Mouse (Mus musculus) forebrain, embryonic 12.5 days (tissue): ENCODE measurements around the gene Man1a. TPM values are rescaled to one million over a fixed set of nuclear protein-coding genes. Genes with fewer than 3 reads are reported as not detected.

Source experiments
- ATAC-seq: fragments of 200-750 bp; cut with Nextera tagmentation; 2 replicates; pipeline ENCODE4 v1.8.0; 2017; ENCODE audit warnings: moderate TSS enrichment; ENCODE audit not compliant: low FRiP score
- H3K27ac ChIP-seq: fragments of 300-500 bp; sonication (generic); 2 replicates; pipeline ENCODE4 v1.5.1; 2016; ENCODE audit warnings: mild to moderate bottlenecking
- H3K27me3 ChIP-seq: fragments of 300-500 bp; sonication (generic); 2 replicates; pipeline ENCODE4 v1.6.1; 2016; ENCODE audit warnings: mild to moderate bottlenecking
- H3K36me3 ChIP-seq: fragments of 300-500 bp; sonication (generic); replicated peaks from 2 replicates; pipeline ENCODE4 v1.6.1; 2016; ENCODE audit warnings: mild to moderate bottlenecking
- H3K4me1 ChIP-seq: fragments of 300-500 bp; sonication (generic); 2 replicates; pipeline ENCODE4 v1.6.1; 2016
- H3K4me2 ChIP-seq: fragments of 300-500 bp; sonication (generic); 2 replicates; pipeline ENCODE4 v1.6.1; 2016; ENCODE audit warnings: mild to moderate bottlenecking, moderate library complexity
- H3K4me3 ChIP-seq: fragments of 300-500 bp; sonication (generic); replicated peaks from 2 replicates; pipeline ENCODE4 v1.5.1; 2016; ENCODE audit warnings: mild to moderate bottlenecking
- H3K9ac ChIP-seq: fragments of 300-500 bp; sonication (generic); 2 replicates; pipeline ENCODE4 v1.6.1; 2016; ENCODE audit warnings: mild to moderate bottlenecking
- H3K9me3 ChIP-seq: fragments of 300-500 bp; sonication (generic); 2 replicates; pipeline ENCODE4 v1.6.1; 2016
- WGBS: fragments of 180-500 bp; shearing (Covaris S2); methylation state at CpG from one replicate; pipeline ENCODE4 v1.1.7; 2016; 5-methylcytosine and 5-hydroxymethylcytosine counted together
- polyA plus RNA-seq: library from polyadenylated mRNA; unstranded; fragments of >200 nt; fragmentation: Nextera tagmentation; extraction: Ambion mirVana; gene quantifications from 2 replicates; pipeline ENCODE4 v1.2.1, GENCODE M21; 2016

The Man1a gene
- polyA plus RNA-seq, 1 experiment from 2014 or later = 1.8 TPM

GRCm38 (mm10) chr10:54074609-54075421, 1.6 kb downstream of the Man1a start:
- Histone ChIP-seq H3K4me3 (peak overlapping the region; percentile 56), H3K27me3 (peaks cover 36% of the 10 kb centered on the region), H3K27ac (no peak overlapping the region), H3K9ac (peak overlapping the region; percentile 53), H3K4me2 (peak overlapping the region; percentile 82), H3K9me3 (no peaks in the 10 kb centered on the region), H3K4me1 (peaks cover 13% of the 10 kb centered on the region; the same call in 1 of the 2 replicates), H3K36me3 (no peaks in the 10 kb centered on the region)
- under 1% methylated on average over 72 of the region's 73 CpGs for WGBS
- ATAC-seq = peak; percentile 65

DNA sequence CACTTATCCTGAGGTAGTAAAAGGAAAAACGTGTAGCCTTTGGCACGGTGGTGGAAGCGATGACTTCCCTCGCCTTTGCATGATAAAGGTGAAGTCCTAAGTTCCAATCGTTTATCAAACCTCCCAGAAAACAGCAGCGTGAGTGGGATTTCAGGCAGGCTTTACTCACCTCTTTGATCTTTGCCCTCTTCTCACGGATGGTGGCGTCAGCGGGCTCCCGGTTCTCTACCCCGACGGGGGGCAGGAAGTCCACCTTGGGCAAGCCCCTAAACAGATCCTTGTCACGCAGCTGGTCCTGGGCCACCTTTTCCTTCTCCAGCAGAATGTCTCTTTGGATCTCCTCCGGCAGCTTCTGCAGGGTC, 2.2 kb downstream of the Man1a start:
- peak overlapping the region; percentile 82 for H3K4me2 ChIP-seq
- H3K27ac ChIP-seq = no peak overlapping the region
- no peaks in the 10 kb centered on the region for H3K36me3 ChIP-seq
- H3K4me1 ChIP-seq = peaks cover 13% of the 10 kb centered on the region; the same call in 1 of the 2 replicates
- WGBS = 2% methylated on average over 14 of the region's 14 CpGs
- H3K9me3 ChIP-seq = no peaks in the 10 kb centered on the region
- peak overlapping the region; percentile 56 for H3K4me3 ChIP-seq
- ATAC-seq = 0 out of 2 replicates have a peak, but pooled peaks have one; percentile 0
- H3K9ac ChIP-seq = peak overlapping the region; percentile 53
- peaks cover 36% of the 10 kb centered on the region for H3K27me3 ChIP-seq

GRCm38 (mm10) chr10:54073641-54074203, 2.7 kb downstream of the Man1a start:
- H3K9me3 ChIP-seq = no peaks in the 10 kb centered on the region
- H3K27ac ChIP-seq = no peak overlapping the region
- no peak overlapping the region for H3K9ac ChIP-seq
- H3K4me3 ChIP-seq = peak overlapping the region; percentile 56
- H3K27me3 ChIP-seq = peaks cover 36% of the 10 kb centered on the region
- WGBS = 86% methylated on average over 6 of the region's 6 CpGs
- H3K4me1 ChIP-seq = peaks cover 13% of the 10 kb centered on the region; the same call in 1 of the 2 replicates
- H3K4me2 ChIP-seq = peak overlapping the region; percentile 82
- no peaks in the 10 kb centered on the region for H3K36me3 ChIP-seq
- no peak for ATAC-seq

DNA sequence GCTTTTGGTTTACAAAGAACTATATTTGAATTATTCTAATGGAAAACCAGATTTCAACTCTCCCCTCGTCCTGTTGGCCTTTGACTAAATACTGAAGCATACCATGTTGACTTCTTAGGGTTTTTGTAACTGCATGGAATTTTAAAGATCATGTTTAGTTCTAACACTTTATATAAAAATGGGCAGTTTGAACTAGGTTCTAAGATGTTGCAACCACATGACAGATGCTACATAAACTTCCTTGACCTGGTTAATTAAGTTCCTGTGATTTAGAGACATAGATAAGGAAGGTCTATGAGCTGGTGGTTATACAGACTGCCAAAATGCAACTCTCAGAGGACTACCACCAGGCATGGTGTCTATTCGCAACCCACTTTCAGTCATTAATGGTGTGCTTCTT, 4.1 kb downstream of the Man1a start:
- Histone ChIP-seq H3K27ac (no peak overlapping the region), H3K36me3 (no peaks in the 10 kb centered on the region), H3K4me1 (peaks cover 13% of the 10 kb centered on the region; the same call in 1 of the 2 replicates), H3K9me3 (no peaks in the 10 kb centered on the region), H3K4me3 (no peak overlapping the region), H3K9ac (no peak overlapping the region), H3K27me3 (peaks cover 31% of the 10 kb centered on the region), H3K4me2 (no peak overlapping the region)
- 96% methylated on average over 2 of the region's 2 CpGs for WGBS
- ATAC-seq = no peak

GRCm38 (mm10) chr10:54070496-54070895, 5.9 kb downstream of the Man1a start:
- 84% methylated on average over 5 of the region's 5 CpGs for WGBS
- Histone ChIP-seq H3K9ac (no peak overlapping the region), H3K27ac (no peak overlapping the region), H3K9me3 (no peaks in the 10 kb centered on the region), H3K4me1 (peaks cover 7% of the 10 kb centered on the region; the same call in 1 of the 2 replicates), H3K27me3 (peaks cover 21% of the 10 kb centered on the region), H3K4me3 (no peak overlapping the region), H3K4me2 (no peak overlapping the region), H3K36me3 (no peaks in the 10 kb centered on the region)
- ATAC-seq = no peak

DNA sequence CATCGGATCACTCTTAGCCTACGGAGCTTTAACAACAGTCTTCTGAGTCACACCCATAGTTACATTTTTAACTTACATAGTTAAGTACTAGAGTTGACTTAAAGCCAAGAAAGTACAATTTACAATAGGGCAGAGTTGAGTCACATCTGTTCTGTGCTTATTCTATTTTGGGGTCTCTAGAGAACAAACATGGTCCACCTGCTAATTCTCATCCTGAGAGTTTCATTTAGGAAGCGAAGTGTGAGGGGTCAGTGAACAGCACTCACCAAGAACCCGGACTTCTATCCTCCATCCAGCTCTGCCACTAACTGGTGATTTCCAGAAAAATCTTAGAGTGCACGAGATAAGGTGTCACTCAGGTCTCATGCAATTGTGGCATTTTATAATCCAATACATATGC, 7.0 kb downstream of the Man1a start:
- Histone ChIP-seq H3K27ac (no peak overlapping the region), H3K4me1 (peaks cover 7% of the 10 kb centered on the region; the same call in 1 of the 2 replicates), H3K4me3 (no peak overlapping the region), H3K9ac (no peak overlapping the region), H3K36me3 (no peaks in the 10 kb centered on the region), H3K4me2 (no peak overlapping the region), H3K27me3 (peaks cover 17% of the 10 kb centered on the region), H3K9me3 (no peaks in the 10 kb centered on the region)
- no peak for ATAC-seq
- WGBS = 95% methylated on average over 5 of the region's 5 CpGs

DNA sequence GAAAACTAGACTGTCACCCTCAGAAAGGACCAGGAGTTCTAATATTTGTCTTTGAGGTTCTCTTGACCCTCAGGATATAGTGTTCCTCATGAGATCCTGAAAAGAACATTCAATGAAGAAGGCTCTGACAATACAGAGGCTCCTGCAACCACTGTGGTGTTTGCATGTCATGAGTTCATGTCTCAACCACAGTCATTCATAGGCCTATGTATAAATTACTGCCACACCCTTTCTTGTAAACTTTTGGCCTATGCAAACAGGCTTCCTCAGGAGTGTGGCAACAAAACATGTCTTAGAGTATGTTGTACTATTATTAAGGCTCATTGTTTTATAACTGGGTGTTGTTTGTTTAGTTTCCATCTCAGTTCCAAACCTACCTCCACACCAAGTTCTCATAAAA, 9.7 kb downstream of the Man1a start:
- Histone ChIP-seq H3K4me1 (no peaks in the 10 kb centered on the region), H3K4me2 (no peak overlapping the region), H3K9ac (no peak overlapping the region), H3K27ac (no peak overlapping the region), H3K36me3 (no peaks in the 10 kb centered on the region), H3K27me3 (no peaks in the 10 kb centered on the region), H3K4me3 (no peak overlapping the region), H3K9me3 (no peaks in the 10 kb centered on the region)
- ATAC-seq = no peak

DNA sequence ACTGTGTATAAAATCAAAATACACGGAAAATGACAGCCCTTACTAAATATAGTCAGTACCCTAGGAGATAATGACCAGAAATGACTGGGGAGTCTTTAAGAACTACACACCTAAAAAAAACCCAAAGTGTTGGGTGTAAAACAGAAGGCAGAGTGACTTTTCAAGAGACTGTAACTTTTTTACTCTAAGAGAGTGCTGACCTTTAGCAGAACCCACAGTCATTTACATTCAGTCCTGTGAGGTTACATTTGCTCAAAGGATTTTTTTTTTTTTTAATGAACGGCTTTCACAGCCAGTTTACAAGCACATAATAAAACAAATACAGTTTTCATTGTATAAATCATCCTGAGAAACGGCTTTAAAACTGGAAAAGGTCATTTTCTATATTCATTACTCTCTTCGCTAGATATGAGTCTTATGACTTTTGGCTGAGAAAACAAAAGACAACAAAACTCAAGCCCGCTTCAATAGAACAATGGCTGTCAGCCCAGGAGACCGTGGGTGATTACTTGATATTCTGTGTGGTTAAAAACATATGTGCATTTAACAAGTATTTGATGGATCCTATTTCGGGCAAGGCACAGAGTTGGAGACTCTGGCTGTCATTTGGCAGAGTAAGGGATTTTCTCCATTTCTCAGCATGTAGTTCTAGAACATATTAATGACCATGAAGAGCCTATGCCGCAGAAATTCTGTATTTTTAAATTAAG, 12.7 kb downstream of the Man1a start:
- WGBS = 68% methylated on average over 8 of the region's 8 CpGs
- H3K36me3 ChIP-seq = no peaks in the 10 kb centered on the region
- no peak for ATAC-seq

GRCm38 (mm10) chr10:54062835-54063234, 13.6 kb downstream of the Man1a start:
- Histone ChIP-seq H3K9me3 (no peaks in the 10 kb centered on the region), H3K4me1 (peaks cover 7% of the 10 kb centered on the region), H3K36me3 (no peaks in the 10 kb centered on the region), H3K27ac (no peak overlapping the region), H3K4me3 (no peak overlapping the region), H3K27me3 (no peaks in the 10 kb centered on the region), H3K4me2 (no peak overlapping the region), H3K9ac (no peak overlapping the region)
- WGBS = 91% methylated on average over 11 of the region's 11 CpGs
- no peak for ATAC-seq

More for the DNA sequence above, 12.7 kb downstream of the Man1a start:
- Histone ChIP-seq H3K27ac (no peak overlapping the region), H3K4me3 (no peak overlapping the region), H3K4me2 (no peak overlapping the region), H3K9ac (no peak overlapping the region), H3K27me3 (no peaks in the 10 kb centered on the region), H3K9me3 (no peaks in the 10 kb centered on the region), H3K4me1 (peaks cover 7% of the 10 kb centered on the region)

DNA sequence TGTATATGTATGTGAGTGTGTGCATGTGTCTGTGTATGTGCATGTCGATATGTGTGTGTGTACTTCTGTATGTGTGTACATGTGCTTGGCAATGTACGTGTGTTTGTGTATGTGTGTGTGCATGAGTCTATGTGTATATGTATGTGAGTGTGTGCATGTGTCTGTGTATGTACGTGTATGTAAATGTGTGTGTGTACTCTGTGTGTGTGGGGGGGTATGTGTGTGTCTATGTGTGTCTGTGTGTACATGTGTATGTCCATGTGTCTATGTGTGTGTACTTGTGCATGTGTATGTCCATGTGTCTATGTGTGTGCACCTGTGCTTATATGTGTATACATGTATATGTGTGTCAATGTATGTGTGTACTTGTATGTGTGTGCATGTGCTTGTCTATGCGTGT, 15.2 kb downstream of the Man1a start:
- H3K9ac ChIP-seq = no peak overlapping the region
- no peak overlapping the region for H3K27ac ChIP-seq
- peaks cover 7% of the 10 kb centered on the region for H3K4me1 ChIP-seq
- no peak overlapping the region for H3K4me3 ChIP-seq
- no peaks in the 10 kb centered on the region for H3K27me3 ChIP-seq
- no peaks in the 10 kb centered on the region for H3K36me3 ChIP-seq
- no peaks in the 10 kb centered on the region for H3K9me3 ChIP-seq
- H3K4me2 ChIP-seq = no peak overlapping the region
- no peak for ATAC-seq
- 93% methylated on average over 4 of the region's 4 CpGs for WGBS

DNA sequence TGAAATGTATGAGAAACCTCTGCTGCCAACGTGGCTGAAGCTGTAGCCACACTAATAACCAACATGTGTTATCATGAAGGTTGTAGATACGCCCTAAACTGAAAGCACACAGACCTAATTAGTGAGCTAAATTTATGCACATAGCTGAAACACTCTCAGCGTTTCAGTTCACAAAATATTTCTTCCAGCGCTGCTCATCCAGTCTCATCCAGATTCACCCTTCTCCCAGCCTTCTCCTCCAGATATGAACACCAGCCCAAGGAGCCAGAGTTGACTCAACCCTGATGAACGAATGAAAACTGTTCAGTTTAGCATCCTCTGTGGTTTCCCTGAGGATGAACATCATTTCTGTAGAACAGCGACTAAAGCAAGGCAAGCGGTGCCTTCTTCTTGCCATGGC, 15.8 kb downstream of the Man1a start:
- no peak overlapping the region for H3K9ac ChIP-seq
- no peaks in the 10 kb centered on the region for H3K27me3 ChIP-seq
- no peaks in the 10 kb centered on the region for H3K9me3 ChIP-seq
- no peak for ATAC-seq
- no peak overlapping the region for H3K27ac ChIP-seq
- H3K4me2 ChIP-seq = no peak overlapping the region
- 72% methylated on average over 7 of the region's 7 CpGs for whole genome bisulfite sequencing
- H3K36me3 ChIP-seq = no peaks in the 10 kb centered on the region
- no peak overlapping the region for H3K4me3 ChIP-seq
- H3K4me1 ChIP-seq = peaks cover 7% of the 10 kb centered on the region

DNA sequence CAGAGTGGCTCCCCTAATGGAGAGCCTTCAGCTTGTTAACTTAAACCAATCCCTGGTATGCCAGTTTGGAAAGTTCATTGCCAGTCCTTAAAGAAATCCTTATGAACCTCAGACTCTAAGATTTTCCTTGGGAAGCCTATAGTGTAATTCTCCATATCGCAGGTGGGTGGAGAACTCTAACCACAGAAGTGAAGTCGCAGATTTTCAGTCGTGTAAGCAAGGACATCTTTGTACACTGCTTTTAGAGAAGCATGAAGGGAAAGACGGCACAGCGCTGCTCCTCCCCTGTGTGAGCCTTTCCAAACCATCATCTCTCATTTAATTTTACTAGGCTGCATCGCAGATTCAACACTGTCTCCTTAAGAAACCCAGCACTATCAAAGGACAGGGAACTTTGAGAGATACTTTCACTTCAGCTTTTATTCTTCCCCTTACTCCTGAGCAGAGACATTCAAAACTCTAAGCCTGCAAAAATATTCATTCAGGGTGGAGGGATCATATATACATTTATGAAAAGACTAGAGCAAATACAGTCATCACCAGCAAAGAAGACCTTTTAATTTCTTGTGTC, 16.6 kb downstream of the Man1a start:
- Histone ChIP-seq H3K4me3 (no peak overlapping the region), H3K36me3 (no peaks in the 10 kb centered on the region), H3K27ac (no peak overlapping the region), H3K9me3 (no peaks in the 10 kb centered on the region), H3K4me2 (no peak overlapping the region), H3K4me1 (peaks cover 7% of the 10 kb centered on the region), H3K27me3 (no peaks in the 10 kb centered on the region), H3K9ac (no peak overlapping the region)
- ATAC-seq = no peak
- WGBS = 65% methylated on average over 6 of the region's 6 CpGs
